Mouse (Mus musculus): ENCODE measurements at regions not wholly inside any gene's neighbourhood (a gene's known extent, or its start where the extent isn't known, plus 50 kb on each side); places are given as distances from the start of the nearest gene placed in this dataset.

- no peak overlapping the region for H3K4me3 ChIP-seq (replicated peaks; ENCODE audit: low read length)
- TF ChIP-seq NANOG (IDR thresholded peaks at IDR 0.05; ENCODE audit: borderline replicate concordance, low read length) (no peak), POU5F1 (IDR thresholded peaks at IDR 0.05; ENCODE audit: borderline replicate concordance, low read length) (no peak), CTCF (conservative IDR thresholded peaks at IDR 0.05; ENCODE audit: low read length) (no peak)
- H3K27me3 ChIP-seq (ENCODE audit: insufficient read depth, low read length): no peaks in the 10 kb centered on the region
- no peaks in the 10 kb centered on the region for H3K36me3 ChIP-seq (ENCODE audit: insufficient read depth, low read length)
- no peaks in the 10 kb centered on the region for H3K9me3 ChIP-seq (ENCODE audit: low read length)
- no peaks in the 10 kb centered on the region for H3K4me1 ChIP-seq (replicated peaks; ENCODE audit: low read depth, low read length)
These were observed 175.7 kb downstream of the Hdgfl1 start for GRCm38 (mm10) chr13:26594313-26594712.

DNA sequence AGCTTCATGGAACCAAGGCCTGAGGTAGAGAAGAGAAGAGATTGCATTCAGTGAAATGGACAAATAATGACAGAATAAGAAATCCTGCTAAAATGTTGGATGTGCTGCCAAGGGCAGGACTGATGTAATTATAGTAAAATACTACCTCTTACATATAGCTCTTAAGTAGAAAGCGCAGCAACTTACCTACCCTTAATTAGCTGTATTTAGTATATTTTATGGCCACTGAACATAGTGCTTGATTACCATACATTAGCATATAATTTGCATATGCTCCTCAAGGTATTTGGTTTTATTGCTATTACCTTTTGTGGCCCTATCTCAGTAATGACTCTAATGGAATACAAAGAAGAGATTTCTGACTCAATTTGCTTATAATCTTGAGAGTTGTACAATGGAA, 176.2 kb downstream of the Hdgfl1 start:
- Histone ChIP-seq H3K27me3 (ENCODE audit: insufficient read depth, low read length) (no peaks in the 10 kb centered on the region), H3K9me3 (ENCODE audit: low read length) (no peaks in the 10 kb centered on the region), H3K36me3 (ENCODE audit: insufficient read depth, low read length) (no peaks in the 10 kb centered on the region), H3K4me3 (replicated peaks; ENCODE audit: low read length) (no peak overlapping the region), H3K4me1 (replicated peaks; ENCODE audit: low read depth, low read length) (no peaks in the 10 kb centered on the region)
- TF ChIP-seq CTCF (conservative IDR thresholded peaks at IDR 0.05; ENCODE audit: low read length): no peak
- no peak for TF ChIP-seq NANOG (IDR thresholded peaks at IDR 0.05; ENCODE audit: borderline replicate concordance, low read length)
- TF ChIP-seq POU5F1 (IDR thresholded peaks at IDR 0.05; ENCODE audit: borderline replicate concordance, low read length): no peak

- H3K4me3 ChIP-seq (replicated peaks; ENCODE audit: low read length): no peak overlapping the region
- TF ChIP-seq CTCF (conservative IDR thresholded peaks at IDR 0.05; ENCODE audit: low read length) (no peak), NANOG (IDR thresholded peaks at IDR 0.05; ENCODE audit: borderline replicate concordance, low read length) (no peak), POU5F1 (IDR thresholded peaks at IDR 0.05; ENCODE audit: borderline replicate concordance, low read length) (no peak)
- no peaks in the 10 kb centered on the region for H3K27me3 ChIP-seq (ENCODE audit: insufficient read depth, low read length)
These were observed 193.9 kb downstream of the Hdgfl1 start for GRCm38 (mm10) chr13:26575890-26576543.

DNA sequence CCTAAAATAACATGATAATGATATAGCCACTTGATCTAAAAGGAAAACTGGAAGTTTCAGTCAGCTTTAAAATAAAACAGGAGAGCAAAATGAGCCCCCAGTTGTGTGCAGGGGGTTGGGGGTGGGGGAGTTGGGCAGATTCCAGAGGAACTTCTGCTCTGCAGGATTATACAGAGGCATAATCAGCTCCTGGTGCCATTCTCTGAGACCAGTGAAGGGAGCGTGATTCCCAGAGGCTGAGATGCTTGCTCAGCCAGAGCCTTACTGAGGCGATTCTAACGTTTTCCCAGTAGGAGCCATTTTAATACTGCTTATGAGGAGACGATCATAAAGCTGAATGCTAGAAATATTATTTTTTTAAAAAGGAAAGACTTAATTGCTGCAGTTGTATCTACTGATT, 200.5 kb downstream of the Hdgfl1 start:
- TF ChIP-seq POU5F1 (IDR thresholded peaks at IDR 0.05; ENCODE audit: borderline replicate concordance, low read length): no peak
- TF ChIP-seq CTCF (conservative IDR thresholded peaks at IDR 0.05; ENCODE audit: low read length): no peak
- TF ChIP-seq NANOG (IDR thresholded peaks at IDR 0.05; ENCODE audit: borderline replicate concordance, low read length): no peak
- Histone ChIP-seq H3K4me3 (replicated peaks; ENCODE audit: low read length) (no peak overlapping the region), H3K36me3 (ENCODE audit: insufficient read depth, low read length) (no peaks in the 10 kb centered on the region), H3K9me3 (ENCODE audit: low read length) (no peaks in the 10 kb centered on the region), H3K27me3 (ENCODE audit: insufficient read depth, low read length) (no peaks in the 10 kb centered on the region), H3K4me1 (replicated peaks; ENCODE audit: low read depth, low read length) (no peaks in the 10 kb centered on the region)

More at GRCm38 (mm10) chr13:26575890-26576543, 193.9 kb downstream of the Hdgfl1 start:
- H3K9me3 ChIP-seq (ENCODE audit: low read length): no peaks in the 10 kb centered on the region
- no peaks in the 10 kb centered on the region for H3K36me3 ChIP-seq (ENCODE audit: insufficient read depth, low read length)
- H3K4me1 ChIP-seq (replicated peaks; ENCODE audit: low read depth, low read length): no peaks in the 10 kb centered on the region

GRCm38 (mm10) chr13:26564941-26565862, 204.8 kb downstream of the Hdgfl1 start:
- TF ChIP-seq CTCF (conservative IDR thresholded peaks at IDR 0.05; ENCODE audit: low read length) (no peak), NANOG (IDR thresholded peaks at IDR 0.05; ENCODE audit: borderline replicate concordance, low read length) (no peak), POU5F1 (IDR thresholded peaks at IDR 0.05; ENCODE audit: borderline replicate concordance, low read length) (no peak)
- Histone ChIP-seq H3K4me1 (replicated peaks; ENCODE audit: low read depth, low read length) (no peaks in the 10 kb centered on the region), H3K36me3 (ENCODE audit: insufficient read depth, low read length) (no peaks in the 10 kb centered on the region), H3K9me3 (ENCODE audit: low read length) (no peaks in the 10 kb centered on the region), H3K4me3 (replicated peaks; ENCODE audit: low read length) (no peak overlapping the region), H3K27me3 (ENCODE audit: insufficient read depth, low read length) (no peaks in the 10 kb centered on the region)

- no peak for TF ChIP-seq POU5F1 (IDR thresholded peaks at IDR 0.05; ENCODE audit: borderline replicate concordance, low read length)
- no peak for TF ChIP-seq CTCF (conservative IDR thresholded peaks at IDR 0.05; ENCODE audit: low read length)
- no peak for TF ChIP-seq NANOG (IDR thresholded peaks at IDR 0.05; ENCODE audit: borderline replicate concordance, low read length)
- H3K36me3 ChIP-seq (ENCODE audit: insufficient read depth, low read length): no peaks in the 10 kb centered on the region
- H3K9me3 ChIP-seq (ENCODE audit: low read length): no peaks in the 10 kb centered on the region
- H3K4me1 ChIP-seq (replicated peaks; ENCODE audit: low read depth, low read length): no peaks in the 10 kb centered on the region
- H3K27me3 ChIP-seq (ENCODE audit: insufficient read depth, low read length): no peaks in the 10 kb centered on the region
- no peak overlapping the region for H3K4me3 ChIP-seq (replicated peaks; ENCODE audit: low read length)
These were observed 211.6 kb downstream of the Hdgfl1 start for GRCm38 (mm10) chr13:26558366-26558765.

DNA sequence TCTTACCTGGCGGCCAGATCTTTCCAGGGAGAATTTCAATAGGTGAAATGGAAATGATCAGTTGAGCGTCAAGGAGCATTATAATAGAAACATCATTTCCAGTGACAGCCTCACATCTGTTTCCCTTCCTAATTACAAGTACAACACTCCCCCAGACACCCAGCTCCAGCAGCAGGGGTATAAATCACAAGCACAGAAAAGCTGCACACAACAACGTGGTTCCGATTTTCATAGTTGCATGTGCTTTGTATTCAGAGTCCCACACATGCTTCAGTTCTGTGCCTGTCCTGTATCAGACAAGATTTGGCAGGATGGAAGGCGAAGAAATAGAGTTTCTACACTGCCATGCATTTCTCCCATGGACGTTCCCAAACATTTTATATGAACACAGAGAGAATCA, 215.7 kb downstream of the Hdgfl1 start:
- no peaks in the 10 kb centered on the region for H3K27me3 ChIP-seq (ENCODE audit: insufficient read depth, low read length)
- no peaks in the 10 kb centered on the region for H3K9me3 ChIP-seq (ENCODE audit: low read length)
- H3K4me1 ChIP-seq (replicated peaks; ENCODE audit: low read depth, low read length): no peaks in the 10 kb centered on the region
- no peak overlapping the region for H3K4me3 ChIP-seq (replicated peaks; ENCODE audit: low read length)
- no peaks in the 10 kb centered on the region for H3K36me3 ChIP-seq (ENCODE audit: insufficient read depth, low read length)
- TF ChIP-seq CTCF (conservative IDR thresholded peaks at IDR 0.05; ENCODE audit: low read length): no peak
- no peak for TF ChIP-seq POU5F1 (IDR thresholded peaks at IDR 0.05; ENCODE audit: borderline replicate concordance, low read length)
- no peak for TF ChIP-seq NANOG (IDR thresholded peaks at IDR 0.05; ENCODE audit: borderline replicate concordance, low read length)

DNA sequence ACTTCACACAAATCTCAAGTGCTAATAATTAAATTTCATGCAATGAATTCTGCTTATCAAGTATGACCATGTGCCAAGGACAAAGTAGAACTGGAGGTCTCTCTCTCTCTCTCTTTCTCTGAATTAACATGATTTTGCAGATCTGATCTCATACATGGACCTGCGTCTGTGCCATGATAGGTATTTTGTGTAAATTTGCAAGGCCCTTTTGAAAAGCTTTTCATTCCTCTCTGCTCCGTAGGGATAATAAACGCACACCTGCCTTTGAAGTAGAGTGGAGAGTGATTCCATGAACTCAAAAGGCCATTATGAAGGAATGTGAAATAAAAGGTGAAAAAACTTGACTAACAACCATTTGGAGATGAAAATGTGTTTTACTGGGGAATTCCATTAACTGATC, 217.8 kb downstream of the Hdgfl1 start:
- Histone ChIP-seq H3K4me3 (replicated peaks; ENCODE audit: low read length) (no peak overlapping the region), H3K36me3 (ENCODE audit: insufficient read depth, low read length) (no peaks in the 10 kb centered on the region), H3K4me1 (replicated peaks; ENCODE audit: low read depth, low read length) (no peaks in the 10 kb centered on the region), H3K27me3 (ENCODE audit: insufficient read depth, low read length) (no peaks in the 10 kb centered on the region), H3K9me3 (ENCODE audit: low read length) (no peaks in the 10 kb centered on the region)
- TF ChIP-seq CTCF (conservative IDR thresholded peaks at IDR 0.05; ENCODE audit: low read length) (no peak), NANOG (IDR thresholded peaks at IDR 0.05; ENCODE audit: borderline replicate concordance, low read length) (no peak), POU5F1 (IDR thresholded peaks at IDR 0.05; ENCODE audit: borderline replicate concordance, low read length) (no peak)
